Mouse (Mus musculus): ENCODE data around the gene Ngb.

GRCm38 (mm10) chr12:87149471-87149870 is 47.1 kb upstream of the Ngb start:
- TF ChIP-seq CTCF (IDR thresholded peaks at IDR 0.05; ENCODE audit: low read depth, low read length), result no peak
- no peak for TF ChIP-seq POLR2A (IDR thresholded peaks at IDR 0.05; ENCODE audit: extremely low read depth, insufficient read depth, low read length)

Data from liver, adult 2 months (tissue).